Mouse (Mus musculus) lung, embryonic 14.5 days (tissue): Measurements from ENCODE around the gene Rbm6. TPM values are rescaled to one million over a fixed set of nuclear protein-coding genes. Genes with fewer than 3 reads are reported as not detected.

Source experiments
- ATAC-seq: fragments of 200-750 bp; cut with Nextera tagmentation; 2 replicates; pipeline ENCODE4 v1.8.0; 2017; ENCODE audit warnings: mild to moderate bottlenecking, moderate TSS enrichment, moderate library complexity; ENCODE audit not compliant: insufficient read depth
- DNase-seq: peaks from one replicate; pipeline ENCODE4 v3.0.0-alpha.2; 2015
- H3K27ac ChIP-seq: fragments of 300-500 bp; sonication (generic); 2 replicates; pipeline ENCODE4 v1.5.1; 2014; ENCODE audit warnings: low read depth, mild to moderate bottlenecking, moderate library complexity
- H3K27me3 ChIP-seq: fragments of 300-500 bp; sonication (generic); 2 replicates; pipeline ENCODE4 v1.6.1; 2014; ENCODE audit warnings: low read length, control low read depth; ENCODE audit not compliant: insufficient read depth
- H3K36me3 ChIP-seq: fragments of 300-500 bp; sonication (generic); 2 replicates; pipeline ENCODE4 v1.6.1; 2014; ENCODE audit warnings: control low read depth; ENCODE audit not compliant: insufficient read depth
- H3K4me1 ChIP-seq: fragments of 300-500 bp; sonication (generic); 2 replicates; pipeline ENCODE4 v1.6.1; 2014; ENCODE audit warnings: antibody characterized with exemption, control low read depth; ENCODE audit not compliant: insufficient read depth
- H3K4me2 ChIP-seq: fragments of 300-500 bp; sonication (generic); 2 replicates; pipeline ENCODE4 v1.6.1; 2014; ENCODE audit warnings: mild to moderate bottlenecking
- H3K4me3 ChIP-seq: fragments of 300-500 bp; sonication (generic); 2 replicates; pipeline ENCODE4 v1.5.1; 2014; ENCODE audit warnings: low read depth, low read length
- H3K9ac ChIP-seq: fragments of 300-500 bp; sonication (generic); 2 replicates; pipeline ENCODE4 v1.6.1; 2014
- H3K9me3 ChIP-seq: fragments of 300-500 bp; sonication (generic); 2 replicates; pipeline ENCODE4 v1.6.1; 2016; ENCODE audit warnings: low read depth, low read length, control low read depth
- CTCF ChIP-seq: IDR thresholded peaks from 2 replicates; pipeline ENCODE4 v1.5.1; 2016; ENCODE audit warnings: antibody characterized with exemption, low read depth
- WGBS: fragments of 180-500 bp; shearing (Covaris S2); extraction: QIAGEN DNeasy Blood & Tissue Kit; methylation state at CpG from one replicate; pipeline ENCODE4 v1.1.7; 2014; 5-methylcytosine and 5-hydroxymethylcytosine counted together
- polyA plus RNA-seq: library from polyadenylated mRNA; unstranded; fragments of >200 nt; fragmentation: Nextera tagmentation; extraction: Ambion mirVana; gene quantifications from 2 replicates; pipeline ENCODE4 v1.2.1, GENCODE M21; 2014

Rbm6 gene
- polyA plus RNA-seq, 1 experiment from 2014 or later: 73.2 TPM

GRCm38 (mm10) chr9:107774411-107774810 lies 98.6 kb downstream of the Rbm6 start:
- peaks cover 60% of the 10 kb centered on the region for H3K36me3 ChIP-seq
- DNase-seq (no peak), ATAC-seq (no peak)
- no peaks in the 10 kb centered on the region for H3K4me1 ChIP-seq
- H3K27me3 ChIP-seq: no peaks in the 10 kb centered on the region
- no peak overlapping the region for H3K27ac ChIP-seq
- TF ChIP-seq CTCF: no peak
- WGBS: 89% methylated on average over 3 of the region's 3 CpGs
- H3K9me3 ChIP-seq: no peaks in the 10 kb centered on the region
- H3K4me3 ChIP-seq: no peak overlapping the region
- no peak overlapping the region for H3K9ac ChIP-seq
- H3K4me2 ChIP-seq: no peak overlapping the region

- DNase-seq: no peak
- 63% methylated on average over 2 of the region's 2 CpGs for WGBS
- Histone ChIP-seq H3K27me3 (no peaks in the 10 kb centered on the region), H3K4me3 (peak overlapping the region; percentile 68; the same call in 1 of the 2 replicates), H3K4me1 (no peaks in the 10 kb centered on the region), H3K27ac (no peak overlapping the region), H3K9ac (no peak overlapping the region), H3K9me3 (no peaks in the 10 kb centered on the region), H3K4me2 (peak overlapping the region; percentile 74; the same call in 1 of the 2 replicates), H3K36me3 (peaks cover 66% of the 10 kb centered on the region)
- no peak for TF ChIP-seq CTCF
- no peak for ATAC-seq
These were observed 101.3 kb downstream of the Rbm6 start for GRCm38 (mm10) chr9:107771782-107772181.

- Histone ChIP-seq H3K9ac (peak within 1 kb of the TSS; percentile 90), H3K4me1 (no peaks in the 10 kb centered on the region), H3K36me3 (peaks cover 66% of the 10 kb centered on the region), H3K27me3 (no peaks in the 10 kb centered on the region), H3K4me3 (peak within 1 kb of the TSS; percentile 68), H3K9me3 (no peaks in the 10 kb centered on the region), H3K4me2 (peak within 1 kb of the TSS; percentile 74), H3K27ac (peak within 1 kb of the TSS; percentile 90)
- DNase-seq: peak; percentile 97
- under 1% methylated on average over 60 of the region's 60 CpGs for WGBS
- no peak for TF ChIP-seq CTCF
- ATAC-seq: peak; percentile 100
These were observed 102.4 kb downstream of the Rbm6 start, which contains the start of gene Rbm5 for GRCm38 (mm10) chr9:107770374-107771290. TSS of gene Rbm5 (minus strand) at chr9:107770996.

- Histone ChIP-seq H3K4me2 (peak overlapping the region; percentile 64), H3K4me1 (no peaks in the 10 kb centered on the region), H3K36me3 (peaks cover 67% of the 10 kb centered on the region), H3K27ac (peak overlapping the region; percentile 81), H3K9ac (peak overlapping the region; percentile 90), H3K9me3 (no peaks in the 10 kb centered on the region), H3K27me3 (no peaks in the 10 kb centered on the region), H3K4me3 (peak overlapping the region; percentile 68)
- 1% methylated on average over 9 of the region's 9 CpGs for WGBS
- DNase-seq: no peak
- no peak for ATAC-seq
- TF ChIP-seq CTCF: no peak
These were observed 103.0 kb downstream of the Rbm6 start for GRCm38 (mm10) chr9:107770037-107770373.

GRCm38 (mm10) chr9:107769445-107770000 lies 103.5 kb downstream of the Rbm6 start:
- Histone ChIP-seq H3K27me3 (no peaks in the 10 kb centered on the region), H3K36me3 (peaks cover 67% of the 10 kb centered on the region)
- no peak for DNase-seq

GRCm38 (mm10) chr9:107768851-107769250 lies 104.2 kb downstream of the Rbm6 start:
- Histone ChIP-seq H3K36me3 (peaks cover 67% of the 10 kb centered on the region), H3K27ac (no peak overlapping the region), H3K27me3 (no peaks in the 10 kb centered on the region), H3K4me3 (peak overlapping the region; percentile 68), H3K4me2 (peak overlapping the region; percentile 64), H3K4me1 (no peaks in the 10 kb centered on the region), H3K9me3 (no peaks in the 10 kb centered on the region), H3K9ac (no peak overlapping the region)
- no peak for TF ChIP-seq CTCF
- no peak for DNase-seq
- no peak for ATAC-seq
- WGBS: 86% methylated on average over 5 of the region's 5 CpGs

More at GRCm38 (mm10) chr9:107769445-107770000, 103.5 kb downstream of the Rbm6 start:
- WGBS: 15% methylated on average over 4 of the region's 4 CpGs
- peak overlapping the region; percentile 90 for H3K9ac ChIP-seq
- peak overlapping the region; percentile 64 for H3K4me2 ChIP-seq
- no peak for ATAC-seq
- TF ChIP-seq CTCF: no peak
- no peak overlapping the region for H3K27ac ChIP-seq
- no peaks in the 10 kb centered on the region for H3K4me1 ChIP-seq
- H3K9me3 ChIP-seq: no peaks in the 10 kb centered on the region
- H3K4me3 ChIP-seq: peak overlapping the region; percentile 68

GRCm38 (mm10) chr9:107759593-107759992 lies 113.4 kb downstream of the Rbm6 start:
- no peaks in the 10 kb centered on the region for H3K27me3 ChIP-seq
- ATAC-seq (no peak), DNase-seq (no peak)
- H3K4me3 ChIP-seq: no peak overlapping the region
- H3K36me3 ChIP-seq: peaks cover 96% of the 10 kb centered on the region
- no peak overlapping the region for H3K9ac ChIP-seq
- no peak overlapping the region for H3K27ac ChIP-seq
- no peak overlapping the region for H3K4me2 ChIP-seq
- no peaks in the 10 kb centered on the region for H3K9me3 ChIP-seq
- H3K4me1 ChIP-seq: no peaks in the 10 kb centered on the region
- no peak for TF ChIP-seq CTCF
- WGBS: 88% methylated on average over 6 of the region's 6 CpGs
